In the genomic region with DNA sequence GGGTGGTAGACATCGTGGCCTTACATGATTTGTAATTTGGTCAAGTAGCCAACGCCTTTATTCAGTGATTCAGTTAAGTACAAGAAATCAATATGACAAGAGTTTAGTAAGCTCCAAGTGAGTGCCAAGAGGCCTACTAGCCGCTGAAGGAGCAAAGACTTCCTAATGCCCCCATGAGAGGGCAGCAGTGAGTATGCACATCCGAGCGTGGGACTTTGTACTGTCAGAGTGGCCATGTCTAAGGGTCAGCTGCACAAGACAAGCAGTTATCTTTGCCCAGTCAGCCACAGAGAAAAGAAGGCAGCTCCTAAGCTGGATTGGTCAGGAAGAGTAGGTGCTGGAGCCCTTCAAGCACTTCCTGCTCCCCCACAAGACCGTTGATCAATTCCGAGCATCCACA, we compare ENCODE assay signal across 10 mouse cellular contexts. TPM values are rescaled to one million over a fixed set of nuclear protein-coding genes. Genes with fewer than 3 reads are reported as not detected.
DNase-seq lines count a peak whose midpoint lies in the region; ATAC-seq and TF ChIP-seq lines count a peak whose summit lies in the region.
"Had no signal": no experiment of that assay in that cellular context is flagged by ENCODE, and none has a peak within 500 bp of the region (broad histone marks: within the 10 kb centered on the region; RNA-seq: fewer than 3 reads in every experiment).

No protein-coding gene starts in this region.

- no peak overlapping the region for H3K4me2 ChIP-seq in liver, embryonic 12.5 days
- H3K4me2 ChIP-seq: heart, embryonic 12.5 days; neural tube, embryonic 12.5 days had no signal

- H3K27ac ChIP-seq in liver, embryonic 12.5 days = no peak overlapping the region
- H3K27ac ChIP-seq: neural tube, embryonic 12.5 days had no signal

- WGBS in liver, embryonic 12.5 days (ENCODE audit: insufficient replicate concordance) = 72% methylated on average over 7 of the region's 7 CpGs

- no peaks in the 10 kb centered on the region for H3K9me3 ChIP-seq in liver, embryonic 12.5 days (replicated peaks)
- H3K9me3 ChIP-seq in G1E (replicated peaks) = no peaks in the 10 kb centered on the region
- H3K9me3 ChIP-seq: heart, embryonic 12.5 days; neural tube, embryonic 12.5 days had no signal

- ATAC-seq in liver, embryonic 12.5 days = peak; percentile 32; the same call in 1 of the 2 replicates
- no peak for ATAC-seq in G1E (ENCODE audit: extremely low read depth, insufficient number of reproducible peaks, low FRiP score, poor library complexity, severe bottlenecking)

- H3K4me3 ChIP-seq in liver, embryonic 12.5 days = no peak overlapping the region
- H3K4me3 ChIP-seq in G1E (ENCODE audit: low read depth, low read length) = no peak overlapping the region
- H3K4me3 ChIP-seq: heart, embryonic 12.5 days; neural tube, embryonic 12.5 days had no signal

- peaks cover 25% of the 10 kb centered on the region for H3K36me3 ChIP-seq in liver, embryonic 12.5 days
- peaks cover 79% of the 10 kb centered on the region for H3K36me3 ChIP-seq in G1E (replicated peaks)
- H3K36me3 ChIP-seq: neural tube, embryonic 12.5 days had no signal

- DNase-seq in cerebellum, adult 9-10 months = peak; percentile 49
- no peak for DNase-seq in cerebellum, adult 11 months
- DNase-seq in liver = no peak
- DNase-seq in G1E (ENCODE audit: low spot score) = no peak
- peak; percentile 32 for DNase-seq in lung, postnatal 36 days
- DNase-seq in layer of hippocampus, postnatal 36 days = no peak
- DNase-seq in ovary, postnatal 10 days (ENCODE audit: low spot score) = no peak

- no peak overlapping the region for H3K9ac ChIP-seq in liver, embryonic 12.5 days
- H3K9ac ChIP-seq: heart, embryonic 12.5 days; neural tube, embryonic 12.5 days had no signal

- H3K4me1 ChIP-seq in liver, embryonic 12.5 days = 0 out of 2 replicates have a peak, but pooled peaks cover 6% of the 10 kb centered on the region
- H3K4me1 ChIP-seq in G1E (ENCODE audit: insufficient read depth, low read depth, low read length) = peaks cover 20% of the 10 kb centered on the region

- TF ChIP-seq CTCF in G1E (IDR thresholded peaks at IDR 0.05; ENCODE audit: low read depth, low read length) = 0 out of 2 replicates have a peak, but pooled peaks have one; percentile 16

- H3K27me3 ChIP-seq in liver, embryonic 12.5 days (replicated peaks) = no peaks in the 10 kb centered on the region
- no peaks in the 10 kb centered on the region for H3K27me3 ChIP-seq in G1E (ENCODE audit: insufficient read depth, low read length)
- H3K27me3 ChIP-seq: heart, embryonic 12.5 days; neural tube, embryonic 12.5 days had no signal

RNA-seq across cellular contexts. Expression of gene Cnst, which starts 46.8 kb away (rescaled TPM):
- polyA plus RNA-seq in liver, embryonic 12.5 days (2016; fragmentation: Nextera tagmentation; extraction: Ambion mirVana) = 17.8 and 18.7 TPM in 2 replicates
- total RNA-seq in G1E (2014; fragmentation: Nextera tagmentation) (27.1 TPM in 2 replicates), G1E (2017) (31.6 and 32.9 TPM in 2 replicates)
- 14.4 and 14.6 TPM in 2 replicates for polyA plus RNA-seq in G1E (2012)
- 10 to 100 TPM; 32.9 to 36.2 TPM for total RNA-seq in layer of hippocampus, postnatal 36 days (2021)

RNA-seq across cellular contexts. Expression of gene Tfb2m, which starts 46.9 kb away (rescaled TPM):
- 13.2 and 17.7 TPM in 2 replicates for polyA plus RNA-seq in liver, embryonic 12.5 days (2016; fragmentation: Nextera tagmentation; extraction: Ambion mirVana)
- total RNA-seq in G1E (2014; fragmentation: Nextera tagmentation) (29.4 and 39.8 TPM in 2 replicates), G1E (2017) (40.5 and 51.9 TPM in 2 replicates)
- 9.0 and 9.7 TPM in 2 replicates for polyA plus RNA-seq in G1E (2012)
- 10 to 100 TPM; 27.0 to 27.4 TPM for total RNA-seq in layer of hippocampus, postnatal 36 days (2021)

Comparison
In these comparisons a context has a peak if more than half of its experiments do, and no peak if none do; other contexts are left out.
1. DNase-seq: peak in cerebellum, adult 9-10 months (single experiment) and lung, postnatal 36 days (single experiment); none in cerebellum, adult 11 months (single experiment), liver (single experiment), G1E (single experiment), layer of hippocampus, postnatal 36 days (0 of 2) and ovary, postnatal 10 days (single experiment).